Mouse (Mus musculus): ENCODE measurements around the gene Fopnl. TPM values are rescaled to one million over a fixed set of nuclear protein-coding genes. Genes with fewer than 3 reads are reported as not detected.

Fopnl gene
- total and polyA plus RNA-seq, 3 experiments = 44.8 to 46.9 TPM; not detected in 1

- Histone ChIP-seq H3K9ac (ENCODE audit: control insufficient read depth, low read depth, low read length, poor library complexity, severe bottlenecking) (no peak within 1 kb of the TSS), H3K27me3 (ENCODE audit: control insufficient read depth in 1 of 2, insufficient read depth in 2 of 2, low read length in 2 of 2) (no peaks in the 10 kb centered on the region), H3K9me3 (replicated peaks; ENCODE audit: insufficient read depth, low read length) (no peaks in the 10 kb centered on the region), H3K4me1 (ENCODE audit: control insufficient read depth in 1 of 2, insufficient read depth in 2 of 2, low read length in 2 of 2) (0 out of 4 replicates have a peak, but pooled peaks cover 0 to 9% of the 10 kb centered on the region in 2 experiments), H3K79me2 (ENCODE audit: control insufficient read depth, insufficient read depth, low read length, poor library complexity) (no peaks in the 10 kb centered on the region), H3K27ac (ENCODE audit: control insufficient read depth, low read depth, low read length) (no peak within 1 kb of the TSS), H3K36me3 (ENCODE audit: control insufficient read depth in 1 of 2, insufficient read depth in 2 of 2, low read length in 2 of 2) (peaks cover 0 to 5% of the 10 kb centered on the region in 2 experiments; a peak in 1 of 4 replicates), H3K4me3 (ENCODE audit: control insufficient read depth in 1 of 2, insufficient read depth in 1 of 2, low read depth in 2 of 2, low read length in 2 of 2) (no peak within 1 kb of the TSS)
- DNase-seq (ENCODE audit: low read depth, low spot score) = peak; percentile 50
- peak; percentile 56 to 84 (median 60) for TF ChIP-seq CTCF (IDR thresholded peaks at IDR 0.05 in 2 of 3, conservative IDR thresholded peaks at IDR 0.05 in 1 of 3; ENCODE audit: control insufficient read depth in 1 of 3, insufficient read depth in 1 of 3, low read depth in 2 of 3, low read length in 3 of 3, poor library complexity in 1 of 3, severe bottlenecking in 1 of 3)
- peak; percentile 32 for TF ChIP-seq SMC3 (IDR thresholded peaks at IDR 0.05; ENCODE audit: low read depth, low read length)
- TF ChIP-seq ZMIZ1 (IDR thresholded peaks at IDR 0.05; ENCODE audit: low read depth, low read length) = no peak
These were observed 26.0 kb downstream of the Fopnl start, which contains the start of gene Myh11 for GRCm38 (mm10) chr16:14291223-14291622. TSS of gene Myh11 (minus strand) at chr16:14291372.

- peaks cover 0 to 2% of the 10 kb centered on the region in 2 experiments; a peak in 1 of 4 replicates for H3K4me1 ChIP-seq (ENCODE audit: control insufficient read depth in 1 of 2, insufficient read depth in 2 of 2, low read length in 2 of 2)
- no peaks in the 10 kb centered on the region for H3K79me2 ChIP-seq (ENCODE audit: control insufficient read depth, insufficient read depth, low read length, poor library complexity)
- H3K36me3 ChIP-seq (ENCODE audit: control insufficient read depth in 1 of 2, insufficient read depth in 2 of 2, low read length in 2 of 2) = no peaks in the 10 kb centered on the region
- no peak for TF ChIP-seq MAZ (IDR thresholded peaks at IDR 0.05; ENCODE audit: low read depth, low read length)
- TF ChIP-seq ZKSCAN1 (IDR thresholded peaks at IDR 0.05; ENCODE audit: low read depth, low read length) = no peak
- TF ChIP-seq SIN3A (IDR thresholded peaks at IDR 0.05; ENCODE audit: low read length) = no peak
- no peak for TF ChIP-seq GATA1 (IDR thresholded peaks at IDR 0.05; ENCODE audit: low read depth, low read length)
- no peak for TF ChIP-seq ELF1 (IDR thresholded peaks at IDR 0.05; ENCODE audit: low read depth, low read length)
- no peak for TF ChIP-seq TAL1 (IDR thresholded peaks at IDR 0.05; ENCODE audit: low read length)
- no peak for TF ChIP-seq NELFE (IDR thresholded peaks at IDR 0.05; ENCODE audit: low read depth, low read length)
- no peak for TF ChIP-seq SMC3 (IDR thresholded peaks at IDR 0.05; ENCODE audit: low read depth, low read length)
- no peak overlapping the region for H3K4me3 ChIP-seq (ENCODE audit: control insufficient read depth in 1 of 2, insufficient read depth in 1 of 2, low read depth in 2 of 2, low read length in 2 of 2)
- H3K27ac ChIP-seq (ENCODE audit: control insufficient read depth, low read depth, low read length) = no peak overlapping the region
- peaks cover 12 to 17% of the 10 kb centered on the region in 2 experiments for H3K27me3 ChIP-seq (ENCODE audit: control insufficient read depth in 1 of 2, insufficient read depth in 2 of 2, low read length in 2 of 2)
- H3K9ac ChIP-seq (ENCODE audit: control insufficient read depth, low read depth, low read length, poor library complexity, severe bottlenecking) = no peak overlapping the region
- no peaks in the 10 kb centered on the region for H3K9me3 ChIP-seq (replicated peaks; ENCODE audit: insufficient read depth, low read length)
- no peak for DNase-seq (ENCODE audit: low read depth, low spot score)
These were observed 44.7 kb downstream of the Fopnl start for GRCm38 (mm10) chr16:14272374-14272965.

- H3K9me3 ChIP-seq (replicated peaks; ENCODE audit: insufficient read depth, low read length) = no peaks in the 10 kb centered on the region
- H3K4me3 ChIP-seq (ENCODE audit: control insufficient read depth in 1 of 2, insufficient read depth in 1 of 2, low read depth in 2 of 2, low read length in 2 of 2) = no peak overlapping the region
- H3K79me2 ChIP-seq (ENCODE audit: control insufficient read depth, insufficient read depth, low read length, poor library complexity) = no peaks in the 10 kb centered on the region
- peak; percentile 39 for DNase-seq (ENCODE audit: low read depth, low spot score)
- peaks cover 0 to 9% of the 10 kb centered on the region in 2 experiments; a peak in 1 of 4 replicates for H3K4me1 ChIP-seq (ENCODE audit: control insufficient read depth in 1 of 2, insufficient read depth in 2 of 2, low read length in 2 of 2)
- H3K36me3 ChIP-seq (ENCODE audit: control insufficient read depth in 1 of 2, insufficient read depth in 2 of 2, low read length in 2 of 2) = no peaks in the 10 kb centered on the region; a peak in 1 of 4 replicates
- peaks cover 0 to 5% of the 10 kb centered on the region in 2 experiments; a peak in 3 of 4 replicates for H3K27me3 ChIP-seq (ENCODE audit: control insufficient read depth in 1 of 2, insufficient read depth in 2 of 2, low read length in 2 of 2)
- H3K27ac ChIP-seq (ENCODE audit: control insufficient read depth, low read depth, low read length) = no peak overlapping the region
- TF ChIP-seq GATA1 (IDR thresholded peaks at IDR 0.05; ENCODE audit: low read depth, low read length) (0 out of 2 replicates have a peak, but pooled peaks have one; percentile 17), NRF1 (IDR thresholded peaks at IDR 0.05; ENCODE audit: insufficient read depth, low read depth, low read length, poor library complexity, severe bottlenecking) (no peak), MAX (IDR thresholded peaks at IDR 0.05; ENCODE audit: low read length) (no peak)
- no peak overlapping the region for H3K9ac ChIP-seq (ENCODE audit: control insufficient read depth, low read depth, low read length, poor library complexity, severe bottlenecking)
These were observed 51.8 kb downstream of the Fopnl start for GRCm38 (mm10) chr16:14265203-14265920.

Data from MEL (cell line).